Mouse (Mus musculus): ENCODE data around the gene Xab2. TPM values are rescaled to one million over a fixed set of nuclear protein-coding genes. Genes with fewer than 3 reads are reported as not detected.

Gene Xab2
- polyA plus RNA-seq, 1 experiment from 2014 or later: 46.2 TPM

GRCm38 (mm10) chr8:3647561-3647960 is 26.4 kb upstream of the Xab2 start:
- H3K27ac ChIP-seq (replicated peaks): no peak overlapping the region
- no peak overlapping the region for H3K4me3 ChIP-seq (replicated peaks)
- WGBS: 84% methylated on average over 4 of the region's 4 CpGs
- no peak for ATAC-seq (ENCODE audit: low FRiP score)
- H3K9ac ChIP-seq (replicated peaks): no peak overlapping the region
- no peaks in the 10 kb centered on the region for H3K27me3 ChIP-seq (replicated peaks)
- no peaks in the 10 kb centered on the region for H3K4me1 ChIP-seq
- H3K36me3 ChIP-seq: no peaks in the 10 kb centered on the region
- no peak overlapping the region for H3K4me2 ChIP-seq
- H3K9me3 ChIP-seq (replicated peaks): no peaks in the 10 kb centered on the region

GRCm38 (mm10) chr8:3646824-3647531 is 25.9 kb upstream of the Xab2 start:
- no peaks in the 10 kb centered on the region for H3K4me1 ChIP-seq
- no peak overlapping the region for H3K27ac ChIP-seq (replicated peaks)
- no peak overlapping the region for H3K4me3 ChIP-seq (replicated peaks)
- H3K9me3 ChIP-seq (replicated peaks): no peaks in the 10 kb centered on the region
- 88% methylated on average over 6 of the region's 6 CpGs for WGBS
- no peaks in the 10 kb centered on the region for H3K36me3 ChIP-seq
- no peak for ATAC-seq (ENCODE audit: low FRiP score)
- no peak overlapping the region for H3K9ac ChIP-seq (replicated peaks)
- H3K4me2 ChIP-seq: no peak overlapping the region
- H3K27me3 ChIP-seq (replicated peaks): no peaks in the 10 kb centered on the region

- 26% methylated on average over 5 of the region's 5 CpGs for WGBS
- Histone ChIP-seq H3K9me3 (replicated peaks) (no peaks in the 10 kb centered on the region), H3K36me3 (no peaks in the 10 kb centered on the region), H3K9ac (replicated peaks) (no peak overlapping the region), H3K4me1 (no peaks in the 10 kb centered on the region), H3K4me2 (no peak overlapping the region), H3K4me3 (replicated peaks) (no peak overlapping the region), H3K27ac (replicated peaks) (no peak overlapping the region), H3K27me3 (replicated peaks) (no peaks in the 10 kb centered on the region)
- no peak for ATAC-seq (ENCODE audit: low FRiP score)
Observed at GRCm38 (mm10) chr8:3645804-3646203, 24.7 kb upstream of the Xab2 start.

- H3K9me3 ChIP-seq (replicated peaks): no peaks in the 10 kb centered on the region
- peak overlapping the region; percentile 48 for H3K4me3 ChIP-seq (replicated peaks)
- no peaks in the 10 kb centered on the region for H3K36me3 ChIP-seq
- H3K4me2 ChIP-seq: peak overlapping the region; percentile 81
- WGBS: 20% methylated on average over 8 of the region's 8 CpGs
- peaks cover 10% of the 10 kb centered on the region for H3K27me3 ChIP-seq (replicated peaks)
- no peak overlapping the region for H3K27ac ChIP-seq (replicated peaks)
- no peak for ATAC-seq (ENCODE audit: low FRiP score)
- H3K4me1 ChIP-seq: peaks cover 13% of the 10 kb centered on the region
- peak overlapping the region; percentile 42; the same call in 1 of the 2 replicates for H3K9ac ChIP-seq (replicated peaks)
Observed at GRCm38 (mm10) chr8:3631478-3631875, 10.4 kb upstream of the Xab2 start.

GRCm38 (mm10) chr8:3630647-3631477 is 9.7 kb upstream of the Xab2 start, which contains the start of gene Stxbp2:
Stxbp2 (plus strand) TSS chr8:3630955.
- Histone ChIP-seq H3K4me3 (replicated peaks) (peak within 1 kb of the TSS; percentile 48), H3K9ac (replicated peaks) (peak within 1 kb of the TSS; percentile 42), H3K27me3 (replicated peaks) (peaks cover 10% of the 10 kb centered on the region), H3K9me3 (replicated peaks) (no peaks in the 10 kb centered on the region), H3K4me1 (peaks cover 13% of the 10 kb centered on the region), H3K36me3 (no peaks in the 10 kb centered on the region), H3K4me2 (peak within 1 kb of the TSS; percentile 81), H3K27ac (replicated peaks) (no peak within 1 kb of the TSS)
- ATAC-seq (ENCODE audit: low FRiP score): peak; percentile 82
- 6% methylated on average over 47 of the region's 47 CpGs for WGBS

- no peak overlapping the region for H3K4me3 ChIP-seq (replicated peaks)
- 26% methylated on average over 5 of the region's 5 CpGs for WGBS
- no peak overlapping the region for H3K4me2 ChIP-seq
- peaks cover 13% of the 10 kb centered on the region for H3K4me1 ChIP-seq
- H3K9ac ChIP-seq (replicated peaks): no peak overlapping the region
- no peaks in the 10 kb centered on the region for H3K9me3 ChIP-seq (replicated peaks)
- ATAC-seq (ENCODE audit: low FRiP score): peak; percentile 15; the same call in 1 of the 2 replicates
- H3K27me3 ChIP-seq (replicated peaks): peaks cover 10% of the 10 kb centered on the region
- H3K36me3 ChIP-seq: no peaks in the 10 kb centered on the region
- no peak overlapping the region for H3K27ac ChIP-seq (replicated peaks)
Observed at GRCm38 (mm10) chr8:3628014-3628413, 6.9 kb upstream of the Xab2 start.

- no peak for ATAC-seq (ENCODE audit: low FRiP score)
- Histone ChIP-seq H3K27ac (replicated peaks) (no peak overlapping the region), H3K27me3 (replicated peaks) (peaks cover 10% of the 10 kb centered on the region), H3K4me2 (no peak overlapping the region), H3K4me1 (peaks cover 20% of the 10 kb centered on the region), H3K4me3 (replicated peaks) (no peak overlapping the region), H3K9me3 (replicated peaks) (no peaks in the 10 kb centered on the region), H3K9ac (replicated peaks) (no peak overlapping the region), H3K36me3 (no peaks in the 10 kb centered on the region)
- WGBS: 65% methylated on average over 5 of the region's 5 CpGs
Observed at GRCm38 (mm10) chr8:3626971-3627370, 5.9 kb upstream of the Xab2 start.

GRCm38 (mm10) chr8:3625445-3625844 is 4.3 kb upstream of the Xab2 start, which contains the start of gene Pcp2:
Pcp2 (minus strand) TSS chr8:3625545.
- no peaks in the 10 kb centered on the region for H3K9me3 ChIP-seq (replicated peaks)
- H3K27me3 ChIP-seq (replicated peaks): peaks cover 10% of the 10 kb centered on the region
- H3K4me2 ChIP-seq: no peak within 1 kb of the TSS
- WGBS: 58% methylated on average over 1 of the region's 1 CpGs
- H3K4me3 ChIP-seq (replicated peaks): no peak within 1 kb of the TSS
- no peak within 1 kb of the TSS for H3K27ac ChIP-seq (replicated peaks)
- 0 out of 2 replicates have a peak within 1 kb of the TSS, but pooled peaks have one; percentile 5 for H3K9ac ChIP-seq (replicated peaks)
- ATAC-seq (ENCODE audit: low FRiP score): no peak
- no peaks in the 10 kb centered on the region for H3K36me3 ChIP-seq
- H3K4me1 ChIP-seq: peaks cover 15% of the 10 kb centered on the region

GRCm38 (mm10) chr8:3622119-3622518 is 1.0 kb upstream of the Xab2 start:
- Histone ChIP-seq H3K9ac (replicated peaks) (peak overlapping the region; percentile 73), H3K4me3 (replicated peaks) (peak overlapping the region; percentile 79), H3K4me1 (peaks cover 28% of the 10 kb centered on the region), H3K9me3 (replicated peaks) (no peaks in the 10 kb centered on the region), H3K27ac (replicated peaks) (no peak overlapping the region), H3K27me3 (replicated peaks) (no peaks in the 10 kb centered on the region), H3K4me2 (peak overlapping the region; percentile 85), H3K36me3 (peaks cover 14% of the 10 kb centered on the region)
- ATAC-seq (ENCODE audit: low FRiP score): no peak
- 70% methylated on average over 8 of the region's 8 CpGs for WGBS

GRCm38 (mm10) chr8:3609816-3610150 is 11.3 kb downstream of the Xab2 start:
- no peak for ATAC-seq (ENCODE audit: low FRiP score)
- H3K4me2 ChIP-seq: no peak overlapping the region
- no peaks in the 10 kb centered on the region; the same call in 1 of the 2 replicates for H3K4me1 ChIP-seq
- H3K36me3 ChIP-seq: peaks cover 93% of the 10 kb centered on the region
- no peak overlapping the region for H3K27ac ChIP-seq (replicated peaks)
- no peaks in the 10 kb centered on the region for H3K27me3 ChIP-seq (replicated peaks)
- H3K9me3 ChIP-seq (replicated peaks): no peaks in the 10 kb centered on the region
- H3K9ac ChIP-seq (replicated peaks): no peak overlapping the region
- H3K4me3 ChIP-seq (replicated peaks): no peak overlapping the region
- 93% methylated on average over 6 of the region's 6 CpGs for WGBS

GRCm38 (mm10) chr8:3609046-3609815 is 11.9 kb downstream of the Xab2 start:
- no peak overlapping the region for H3K4me3 ChIP-seq (replicated peaks)
- H3K9me3 ChIP-seq (replicated peaks): no peaks in the 10 kb centered on the region
- H3K4me2 ChIP-seq: no peak overlapping the region
- H3K4me1 ChIP-seq: no peaks in the 10 kb centered on the region; the same call in 1 of the 2 replicates
- no peaks in the 10 kb centered on the region for H3K27me3 ChIP-seq (replicated peaks)
- H3K27ac ChIP-seq (replicated peaks): no peak overlapping the region
- 88% methylated on average over 12 of the region's 12 CpGs for WGBS
- H3K9ac ChIP-seq (replicated peaks): no peak overlapping the region
- no peak for ATAC-seq (ENCODE audit: low FRiP score)
- peaks cover 93% of the 10 kb centered on the region for H3K36me3 ChIP-seq

Measured in neural tube, embryonic 15.5 days (tissue).